Mouse (Mus musculus) bone marrow, adult 2 months (tissue): ENCODE measurements around the gene Olfr286.

Source experiments
- CTCF ChIP-seq: fragments of 200-500 bp; IDR thresholded peaks from 2 replicates; pipeline ENCODE4 v1.5.1; 2011; ENCODE audit warnings: low read length, control low read depth; ENCODE audit not compliant: control insufficient read depth, insufficient read depth
- POLR2A ChIP-seq: fragments of 200-500 bp; IDR thresholded peaks from 2 replicates; pipeline ENCODE4 v1.6.1; 2011; ENCODE audit warnings: low read depth, mild to moderate bottlenecking, control low read depth, low read length, borderline replicate concordance; ENCODE audit not compliant: control insufficient read depth

DNA sequence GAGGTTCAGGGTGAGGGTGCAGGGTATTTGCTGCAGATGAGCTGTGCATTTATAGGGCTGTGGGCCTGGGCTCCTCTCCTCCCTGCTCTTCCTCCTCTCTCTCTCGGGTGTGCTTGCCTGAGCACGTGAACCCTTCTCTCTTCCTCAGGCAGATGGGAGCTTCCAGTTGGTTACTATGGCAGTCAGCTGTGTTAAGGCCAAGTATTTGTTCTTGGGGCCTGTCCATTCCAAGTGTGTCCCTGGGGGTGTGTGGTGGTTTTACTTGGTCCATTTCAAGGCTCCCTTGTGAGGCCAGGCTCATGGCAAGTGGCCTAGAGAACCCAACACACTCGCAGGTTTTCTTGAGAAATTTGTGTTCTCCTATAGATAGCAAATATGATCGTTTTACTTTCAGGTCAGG lies 13.4 kb downstream of the Olfr286 start, which contains the start of the genes Gm44579 and Olfr287:
- TF ChIP-seq CTCF (no peak), POLR2A (no peak)
